Mouse (Mus musculus) brain, embryonic 14.5 days (tissue): Measurements from ENCODE around the gene Adad1. TPM values are rescaled to one million over a fixed set of nuclear protein-coding genes. Genes with fewer than 3 reads are reported as not detected.

Source experiments
- DNase-seq: peaks from one replicate; pipeline ENCODE4 v3.0.0-alpha.2; 2011; ENCODE audit warnings: low read depth
- CTCF ChIP-seq: fragments of 200-500 bp; IDR thresholded peaks from 2 replicates; pipeline ENCODE4 v1.5.1; 2012; ENCODE audit warnings: inconsistent platforms, mild to moderate bottlenecking, moderate library complexity, borderline replicate concordance; ENCODE audit not compliant: insufficient read depth, insufficient read length; ENCODE audit errors: extremely low read depth
- POLR2A ChIP-seq: fragments of 200-500 bp; IDR thresholded peaks from 2 replicates; pipeline ENCODE4 v1.6.1; 2012; ENCODE audit warnings: mild to moderate bottlenecking, inconsistent platforms, borderline replicate concordance; ENCODE audit not compliant: poor library complexity, insufficient read depth, insufficient read length, severe bottlenecking; ENCODE audit errors: extremely low read depth
- polyA plus RNA-seq: library from polyadenylated mRNA; depleted of rRNA; stranded (reverse); fragments of >200 nt; gene quantifications from 2 replicates; pipeline ENCODE4 v1.2.3, GENCODE M21; 2012; rRNA removed

Gene Adad1
- polyA plus RNA-seq = 0.06 and 0.12 TPM in 2 replicates

- TF ChIP-seq POLR2A = no peak
- TF ChIP-seq CTCF = no peak
- DNase-seq = no peak
These were observed at the start of gene Adad1 for GRCm38 (mm10) chr3:37063406-37063805. Gene Adad1, plus strand, starts transcription at chr3:37063527.

GRCm38 (mm10) chr3:37037979-37038378 lies 25.3 kb upstream of the Adad1 start:
- no peak for TF ChIP-seq POLR2A
- TF ChIP-seq CTCF = no peak
- DNase-seq = no peak

- TF ChIP-seq POLR2A = no peak
- no peak for TF ChIP-seq CTCF
- no peak for DNase-seq
These were observed 23.5 kb upstream of the Adad1 start for GRCm38 (mm10) chr3:37039811-37040210.

- TF ChIP-seq CTCF = no peak
- no peak for DNase-seq
These were observed 11.8 kb upstream of the Adad1 start for GRCm38 (mm10) chr3:37051491-37051890.

- DNase-seq = peak; percentile 14
- TF ChIP-seq POLR2A (no peak), CTCF (no peak)
These were observed 9.9 kb downstream of the Adad1 start for GRCm38 (mm10) chr3:37073211-37073610.

- TF ChIP-seq POLR2A (no peak), CTCF (no peak)
- no peak for DNase-seq
These were observed 21.5 kb downstream of the Adad1 start for GRCm38 (mm10) chr3:37084860-37085259.

GRCm38 (mm10) chr3:37090721-37091120 lies 27.4 kb downstream of the Adad1 start:
- TF ChIP-seq POLR2A (no peak), CTCF (no peak)
- DNase-seq = peak; percentile 74

GRCm38 (mm10) chr3:37125655-37126054 lies 62.3 kb downstream of the Adad1 start, which contains the start of gene Il2:
Gene Il2, minus strand, starts transcription at chr3:37125959.
- TF ChIP-seq CTCF = no peak
- TF ChIP-seq POLR2A = no peak
- DNase-seq = peak; percentile 6

- TF ChIP-seq POLR2A (no peak), CTCF (no peak)
- no peak for DNase-seq
These were observed 62.8 kb downstream of the Adad1 start for GRCm38 (mm10) chr3:37126162-37126561.

GRCm38 (mm10) chr3:37128269-37128668 lies 64.9 kb downstream of the Adad1 start:
- TF ChIP-seq POLR2A (no peak), CTCF (no peak)
- peak; percentile 24 for DNase-seq

GRCm38 (mm10) chr3:37129063-37129462 lies 65.7 kb downstream of the Adad1 start:
- DNase-seq = no peak
- TF ChIP-seq POLR2A (no peak), CTCF (no peak)

- no peak for TF ChIP-seq POLR2A
- no peak for TF ChIP-seq CTCF
- DNase-seq = no peak
These were observed 73.9 kb downstream of the Adad1 start for GRCm38 (mm10) chr3:37137231-37137630.
